In the genomic region with DNA sequence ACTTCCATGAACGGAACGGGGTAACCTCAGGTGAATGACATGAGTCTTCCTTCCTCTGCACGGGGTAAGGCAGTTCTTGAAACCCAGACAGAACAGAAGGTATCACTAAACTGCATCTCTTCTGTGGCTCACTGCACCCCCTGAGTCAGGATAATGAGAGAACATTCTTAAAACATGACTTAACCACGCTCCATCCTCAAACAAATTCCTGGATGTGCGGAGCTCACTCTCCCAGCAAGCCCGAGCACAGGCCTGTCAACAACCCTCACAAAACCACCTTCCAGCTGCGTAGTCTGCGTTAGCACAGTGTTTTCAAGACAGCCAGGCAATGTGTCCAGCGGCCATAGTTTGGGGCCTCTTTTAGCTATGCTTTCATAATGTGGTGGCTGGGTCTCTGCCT, we compare ENCODE assay signal across 12 mouse cellular contexts. TPM values are rescaled to one million over a fixed set of nuclear protein-coding genes. Genes with fewer than 3 reads are reported as not detected.
DNase-seq lines count a peak whose midpoint lies in the region; ATAC-seq and TF ChIP-seq lines count a peak whose summit lies in the region.
"Had no signal": no experiment of that assay in that cellular context is flagged by ENCODE, and none has a peak within 500 bp of the region (broad histone marks: within the 10 kb centered on the region; RNA-seq: fewer than 3 reads in every experiment).

No protein-coding gene starts in this region.

- no peak overlapping the region for H3K4me2 ChIP-seq in lung, embryonic 16.5 days (ENCODE audit: low read depth, low read length)
- H3K4me2 ChIP-seq in embryonic facial prominence, embryonic 14.5 days (ENCODE audit: low read depth, low read length): peak overlapping the region; percentile 24
- H3K4me2 ChIP-seq in myocyte (ENCODE audit: low read depth): peak overlapping the region; percentile 64
- H3K4me2 ChIP-seq: forebrain, embryonic 12.5 days; hindbrain, embryonic 15.5 days had no signal

- H3K4me3 ChIP-seq in lung, embryonic 16.5 days (ENCODE audit: low read length): no peak overlapping the region
- no peak overlapping the region for H3K4me3 ChIP-seq in embryonic facial prominence, embryonic 14.5 days (ENCODE audit: low read depth, low read length)
- H3K4me3 ChIP-seq in myocyte: no peak overlapping the region
- H3K4me3 ChIP-seq: forebrain, embryonic 12.5 days; hindbrain, embryonic 15.5 days had no signal

- no peaks in the 10 kb centered on the region for H3K36me3 ChIP-seq in lung, embryonic 16.5 days (ENCODE audit: control insufficient read depth, insufficient read depth, low read length)
- H3K36me3 ChIP-seq in embryonic facial prominence, embryonic 14.5 days (ENCODE audit: control insufficient read depth, insufficient read depth, low read length): no peaks in the 10 kb centered on the region
- no peaks in the 10 kb centered on the region for H3K36me3 ChIP-seq in myocyte (ENCODE audit: control insufficient read depth, insufficient read depth)
- H3K36me3 ChIP-seq: forebrain, embryonic 12.5 days; hindbrain, embryonic 15.5 days had no signal

- peak; percentile 9 for DNase-seq in gastrocnemius, adult 18-20 months (ENCODE audit: low spot score)
- no peak for DNase-seq in gastrocnemius, postnatal 4 days (ENCODE audit: low spot score in 2 of 2)
- DNase-seq in lung, postnatal 36 days: no peak
- DNase-seq in embryonic facial prominence, embryonic 14.5 days (ENCODE audit: low spot score): peak; percentile 91
- no peak for DNase-seq in adrenal gland, postnatal 10 days
- DNase-seq: cerebellum, adult 11-12 months had no signal

- TF ChIP-seq POLR2A in myocyte (IDR thresholded peaks at IDR 0.05; ENCODE audit: insufficient read length, low read depth): no peak

- H3K79me2 ChIP-seq in myocyte (ENCODE audit: control insufficient read depth, insufficient read depth): no peaks in the 10 kb centered on the region

- H3K4me1 ChIP-seq in lung, embryonic 16.5 days (replicated peaks; ENCODE audit: control insufficient read depth, insufficient read depth, low read length): peaks cover 27% of the 10 kb centered on the region
- peaks cover 16% of the 10 kb centered on the region; the same call in 1 of the 2 replicates for H3K4me1 ChIP-seq in embryonic facial prominence, embryonic 14.5 days (ENCODE audit: control insufficient read depth, insufficient read depth, low read length)

- ATAC-seq in lung, embryonic 16.5 days (ENCODE audit: low read depth): peak; percentile 59; the same call in 1 of the 2 replicates
- peak; percentile 86 for ATAC-seq in embryonic facial prominence, embryonic 14.5 days (ENCODE audit: low read depth)
- no peak for ATAC-seq in cerebellum, adult (ENCODE audit: insufficient number of reproducible peaks, low FRiP score, low TSS enrichment)

- no peaks in the 10 kb centered on the region for H3K9me3 ChIP-seq in lung, embryonic 16.5 days (ENCODE audit: control insufficient read depth, low read length)
- H3K9me3 ChIP-seq in embryonic facial prominence, embryonic 14.5 days (ENCODE audit: control insufficient read depth, low read length): no peaks in the 10 kb centered on the region
- H3K9me3 ChIP-seq: forebrain, embryonic 12.5 days; hindbrain, embryonic 15.5 days had no signal

- H3K27ac ChIP-seq in lung, embryonic 16.5 days (ENCODE audit: low read length): no peak overlapping the region
- H3K27ac ChIP-seq in embryonic facial prominence, embryonic 14.5 days (replicated peaks; ENCODE audit: low read depth, low read length): peak overlapping the region; percentile 80
- H3K27ac ChIP-seq: forebrain, embryonic 12.5 days; hindbrain, embryonic 15.5 days had no signal

- H3ac ChIP-seq in myocyte (ENCODE audit: control insufficient read depth, insufficient read length): no peak overlapping the region

- H3K9ac ChIP-seq in lung, embryonic 16.5 days (ENCODE audit: low read length): no peak overlapping the region
- no peak overlapping the region for H3K9ac ChIP-seq in embryonic facial prominence, embryonic 14.5 days (ENCODE audit: low read depth, low read length)
- H3K9ac ChIP-seq: forebrain, embryonic 12.5 days; hindbrain, embryonic 15.5 days had no signal

- no peaks in the 10 kb centered on the region for H3K27me3 ChIP-seq in lung, embryonic 16.5 days (ENCODE audit: control insufficient read depth, insufficient read depth, low read depth, low read length)
- H3K27me3 ChIP-seq in embryonic facial prominence, embryonic 14.5 days (replicated peaks; ENCODE audit: control insufficient read depth, insufficient read depth, low read length): no peaks in the 10 kb centered on the region
- H3K27me3 ChIP-seq in myocyte (ENCODE audit: control insufficient read depth, insufficient read depth, insufficient read length): no peaks in the 10 kb centered on the region
- H3K27me3 ChIP-seq: hindbrain, embryonic 15.5 days had no signal

- WGBS in lung, embryonic 16.5 days: 24% methylated on average over 9 of the region's 9 CpGs
- 11% methylated on average over 9 of the region's 9 CpGs for WGBS in embryonic facial prominence, embryonic 14.5 days

TF ChIP-seq in myocyte, 11 proteins besides CTCF, POLR2A, EP300 and RAD21:
- peak in 1 of 3 experiments; percentile 24 for TF ChIP-seq MYOD1 (IDR thresholded peaks at IDR 0.05; ENCODE audit: control insufficient read depth in 1 of 3, insufficient read length in 2 of 3, low read depth in 2 of 3)
- TF ChIP-seq TCF12 (IDR thresholded peaks at IDR 0.05; ENCODE audit: insufficient read depth, poor library complexity, severe bottlenecking): no peak

RNA-seq across cellular contexts. Expression of gene March10, which starts 10.7 kb away (rescaled TPM):
- total RNA-seq in gastrocnemius, adult 18-20 months (2021): not detected
- not detected for total RNA-seq in gastrocnemius, postnatal 4 days (2021)
- 0.38 TPM in 1 of 2 replicates, not detected in the other for polyA plus RNA-seq in lung, embryonic 16.5 days (2015; fragmentation: Nextera tagmentation; extraction: Ambion mirVana)
- 0.13 and 0.36 TPM in 2 replicates for polyA plus RNA-seq in embryonic facial prominence, embryonic 14.5 days (2014; fragmentation: Nextera tagmentation; extraction: Ambion mirVana)
- 0.13 TPM for polyA plus RNA-seq in myocyte (2012; fragmentation: generic; extraction: Trizol)
- total RNA-seq in adrenal gland, postnatal 10 days (2021): not detected
- polyA plus RNA-seq: forebrain, embryonic 12.5 days; stomach, embryonic 16.5 days had no signal

Comparison
In these comparisons a context has a peak if more than half of its experiments do, and no peak if none do; other contexts are left out.
1. DNase-seq: peak in gastrocnemius, adult 18-20 months (single experiment) and embryonic facial prominence, embryonic 14.5 days (single experiment); none in gastrocnemius, postnatal 4 days (0 of 2), lung, postnatal 36 days (single experiment) and adrenal gland, postnatal 10 days (single experiment).